Mouse (Mus musculus): ENCODE measurements around the gene Il11ra1.
"Not testable (repeated sequence)": the region's sequence is repeated elsewhere in the genome, so short reads cannot be mapped to it uniquely, and the experiment has no call there.

Il11ra1 gene

GRCm38 (mm10) chr4:41781748-41782485 lies 82.1 kb downstream of the Il11ra1 start:
- not testable (repeated sequence) for DNase-seq (ENCODE audit: low read depth, low spot score)

- DNase-seq (ENCODE audit: low read depth, low spot score): not testable (repeated sequence)
Measured at GRCm38 (mm10) chr4:41782711-41783110, 82.9 kb downstream of the Il11ra1 start.

- DNase-seq (ENCODE audit: low read depth, low spot score): not testable (repeated sequence)
Measured at GRCm38 (mm10) chr4:41783197-41783596, 83.4 kb downstream of the Il11ra1 start.

Data from brain, embryonic 18.5 days (tissue).